Mouse (Mus musculus): Measurements from ENCODE around the gene Ada. TPM values are rescaled to one million over a fixed set of nuclear protein-coding genes. Genes with fewer than 3 reads are reported as not detected.

Ada gene
- polyA plus RNA-seq (2012; rRNA removed), result 414 and 869 TPM in 2 replicates

DNA sequence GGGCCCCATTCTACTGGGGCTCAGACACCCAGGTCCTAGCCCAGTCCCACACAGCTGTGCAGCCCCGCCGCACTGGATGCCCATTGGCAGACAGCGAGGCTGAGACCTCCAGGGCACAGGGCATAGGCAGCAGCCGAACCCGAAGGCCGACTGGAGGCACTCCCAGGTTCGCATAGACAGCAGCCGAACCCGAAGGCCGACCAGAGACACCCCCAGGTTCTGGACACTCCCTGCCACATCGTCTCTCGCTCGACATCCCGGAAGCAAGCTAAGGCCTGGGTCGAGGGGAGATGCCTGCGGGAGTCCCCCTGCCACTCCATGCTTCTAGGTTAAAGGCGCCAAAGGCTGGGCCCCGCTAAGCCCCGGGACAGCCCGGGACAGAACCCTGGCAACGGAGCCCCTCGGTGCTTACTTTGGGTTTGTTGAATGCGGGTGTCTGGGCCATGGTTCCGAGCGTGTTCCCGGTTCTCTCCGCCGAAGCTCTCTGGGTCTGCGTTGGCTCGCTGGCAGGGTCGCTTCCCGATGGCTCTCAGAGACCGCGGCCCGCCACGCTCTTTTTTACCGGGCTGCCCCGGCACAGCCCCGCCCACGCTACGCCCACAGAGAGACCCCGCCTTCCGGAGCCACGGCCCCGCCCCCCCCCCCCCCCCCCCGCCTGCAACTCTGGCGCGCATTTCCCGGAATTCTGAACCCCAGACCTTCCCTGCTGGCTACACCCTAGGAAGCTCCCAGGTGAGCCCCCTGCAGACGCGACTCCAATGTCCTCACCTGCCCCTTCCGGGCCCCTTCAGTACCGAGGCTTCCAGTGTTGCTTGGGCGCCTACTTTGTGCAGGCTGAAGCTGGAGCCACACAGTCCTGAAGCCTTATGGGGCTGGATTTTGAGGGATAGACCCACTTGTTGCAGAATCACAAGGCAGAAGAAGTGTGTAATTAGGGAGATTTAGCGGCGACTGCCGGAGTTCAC, at the start of gene Ada:
TSS of gene Ada (minus strand) at position 593 of the 965 bp plus-strand sequence.
- Histone ChIP-seq H3K27me3 (ENCODE audit: control insufficient read depth, insufficient read depth, low read length) (no peaks in the 10 kb centered on the region), H3K36me3 (ENCODE audit: control insufficient read depth, insufficient read depth, low read length) (no peaks in the 10 kb centered on the region), H3K4me1 (ENCODE audit: control insufficient read depth, insufficient read depth, insufficient read length, low read length) (peaks cover 5% of the 10 kb centered on the region; the same call in 1 of the 2 replicates), H3K27ac (ENCODE audit: insufficient read depth, low read depth, low read length) (no peak within 1 kb of the TSS), H3K4me3 (ENCODE audit: low read depth, low read length) (peak within 1 kb of the TSS; percentile 68)
- TF ChIP-seq CTCF (IDR thresholded peaks at IDR 0.05; ENCODE audit: extremely low read depth, insufficient read length, insufficient replicate concordance, low read depth, low read length), result no peak
- TF ChIP-seq POLR2A (IDR thresholded peaks at IDR 0.05; ENCODE audit: low read depth, low read length), result peak; percentile 45
- 2% methylated on average over 54 of the region's 57 CpGs for WGBS

DNA sequence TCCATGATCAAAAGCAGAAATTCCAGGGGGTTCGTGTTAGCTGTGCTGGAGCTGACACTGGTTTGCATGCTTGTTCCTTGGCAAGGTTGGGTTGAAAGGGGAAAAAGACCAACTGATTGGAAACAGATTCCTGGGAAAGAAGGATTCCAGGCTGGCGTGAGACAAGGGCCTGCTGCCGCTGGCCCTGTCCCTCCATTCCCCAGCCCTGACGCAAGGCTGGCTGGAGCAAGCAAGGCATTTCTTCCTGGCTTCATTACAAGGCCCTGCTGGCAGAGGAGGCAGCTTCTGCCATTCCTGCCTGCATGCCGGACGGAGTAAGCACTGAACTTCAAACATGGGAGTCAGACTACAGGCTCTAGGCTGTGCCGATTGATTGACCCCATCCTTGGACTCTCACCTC, 48.4 kb upstream of the Ada start:
- WGBS, result 72% methylated on average over 7 of the region's 7 CpGs
- no peaks in the 10 kb centered on the region for H3K36me3 ChIP-seq (ENCODE audit: control insufficient read depth, insufficient read depth, low read length)
- no peak for TF ChIP-seq POLR2A (IDR thresholded peaks at IDR 0.05; ENCODE audit: low read depth, low read length)
- no peak for TF ChIP-seq CTCF (IDR thresholded peaks at IDR 0.05; ENCODE audit: extremely low read depth, insufficient read length, insufficient replicate concordance, low read depth, low read length)

DNA sequence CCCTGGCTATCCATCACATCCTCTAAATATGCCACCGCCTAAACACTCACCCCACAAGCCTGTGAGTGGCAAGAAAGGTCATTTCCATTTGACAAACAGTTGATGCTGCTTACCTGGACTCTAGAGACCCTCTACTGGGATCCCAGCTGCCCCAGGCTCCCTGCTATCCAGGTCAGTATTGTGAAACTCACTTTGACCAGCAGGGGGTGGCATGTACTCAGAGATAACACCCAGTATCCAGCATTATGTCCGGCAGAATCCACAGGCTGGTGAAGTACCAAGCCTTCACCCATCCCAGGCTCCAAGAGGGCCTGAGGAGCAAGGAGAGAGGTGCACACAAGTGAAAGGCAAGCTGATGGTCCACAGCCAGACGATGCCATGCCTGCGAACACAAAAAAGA, 38.4 kb upstream of the Ada start:
- Histone ChIP-seq H3K4me1 (ENCODE audit: control insufficient read depth, insufficient read depth, insufficient read length, low read length) (no peaks in the 10 kb centered on the region), H3K27me3 (ENCODE audit: control insufficient read depth, insufficient read depth, low read length) (no peaks in the 10 kb centered on the region), H3K27ac (ENCODE audit: insufficient read depth, low read depth, low read length) (no peak overlapping the region), H3K4me3 (ENCODE audit: low read depth, low read length) (no peak overlapping the region), H3K36me3 (ENCODE audit: control insufficient read depth, insufficient read depth, low read length) (no peaks in the 10 kb centered on the region)
- TF ChIP-seq CTCF (IDR thresholded peaks at IDR 0.05; ENCODE audit: extremely low read depth, insufficient read length, insufficient replicate concordance, low read depth, low read length), result peak; percentile 67; the same call in 1 of the 2 replicates
- TF ChIP-seq POLR2A (IDR thresholded peaks at IDR 0.05; ENCODE audit: low read depth, low read length), result no peak
- WGBS, result 69% methylated on average over 4 of the region's 4 CpGs

More for the DNA sequence above, 48.4 kb upstream of the Ada start:
- H3K4me1 ChIP-seq (ENCODE audit: control insufficient read depth, insufficient read depth, insufficient read length, low read length), result no peaks in the 10 kb centered on the region
- H3K4me3 ChIP-seq (ENCODE audit: low read depth, low read length), result no peak overlapping the region
- H3K27me3 ChIP-seq (ENCODE audit: control insufficient read depth, insufficient read depth, low read length), result 0 out of 2 replicates have a peak, but pooled peaks cover 4% of the 10 kb centered on the region
- no peak overlapping the region for H3K27ac ChIP-seq (ENCODE audit: insufficient read depth, low read depth, low read length)

DNA sequence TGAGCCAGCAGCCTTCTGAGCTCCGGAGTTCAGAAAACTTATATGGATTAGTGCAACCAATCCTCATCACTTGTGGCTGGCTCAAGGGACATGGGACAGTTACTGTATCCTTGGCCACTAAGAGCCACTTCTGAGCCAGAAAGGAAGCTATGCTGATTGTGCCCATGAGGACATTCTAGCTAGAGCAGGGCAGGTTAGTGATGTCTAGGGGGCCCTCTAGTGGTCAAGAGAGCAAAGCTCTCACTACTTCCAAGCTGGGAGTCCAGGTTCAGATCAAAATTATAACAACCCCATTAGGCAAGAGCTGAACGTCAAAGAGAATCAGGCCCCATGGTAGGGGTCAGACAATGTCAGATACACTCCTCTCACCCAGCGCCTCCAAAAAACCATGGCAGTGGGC, 37.7 kb upstream of the Ada start:
- H3K27ac ChIP-seq (ENCODE audit: insufficient read depth, low read depth, low read length), result no peak overlapping the region
- WGBS, result 39% methylated on average over 3 of the region's 3 CpGs
- H3K4me3 ChIP-seq (ENCODE audit: low read depth, low read length), result no peak overlapping the region
- H3K4me1 ChIP-seq (ENCODE audit: control insufficient read depth, insufficient read depth, insufficient read length, low read length), result no peaks in the 10 kb centered on the region
- H3K27me3 ChIP-seq (ENCODE audit: control insufficient read depth, insufficient read depth, low read length), result no peaks in the 10 kb centered on the region
- TF ChIP-seq POLR2A (IDR thresholded peaks at IDR 0.05; ENCODE audit: low read depth, low read length) (no peak), CTCF (IDR thresholded peaks at IDR 0.05; ENCODE audit: extremely low read depth, insufficient read length, insufficient replicate concordance, low read depth, low read length) (peak; percentile 75; the same call in 1 of the 2 replicates)
- no peaks in the 10 kb centered on the region for H3K36me3 ChIP-seq (ENCODE audit: control insufficient read depth, insufficient read depth, low read length)

DNA sequence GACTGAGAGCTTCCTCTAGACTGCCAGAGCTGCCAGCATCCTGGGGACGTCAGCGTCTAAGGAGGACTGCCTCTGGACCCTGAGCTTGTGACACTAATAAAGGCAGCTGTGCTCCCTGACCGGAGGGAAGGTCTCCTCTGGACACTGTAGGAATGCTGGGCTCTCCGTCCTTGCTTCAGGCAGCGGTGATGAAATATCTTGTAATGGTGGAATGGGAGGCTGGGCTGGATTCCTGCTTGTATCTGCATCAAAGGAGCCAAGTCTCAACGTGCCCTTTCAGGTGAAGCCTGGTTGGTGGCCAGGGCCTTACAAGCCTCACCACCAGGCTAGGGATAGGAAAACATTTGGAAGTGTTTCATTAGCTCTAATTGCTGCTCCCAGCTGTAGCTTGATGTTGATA, 37.0 kb upstream of the Ada start:
- no peak overlapping the region for H3K4me3 ChIP-seq (ENCODE audit: low read depth, low read length)
- 87% methylated on average over 6 of the region's 6 CpGs for WGBS
- H3K36me3 ChIP-seq (ENCODE audit: control insufficient read depth, insufficient read depth, low read length), result no peaks in the 10 kb centered on the region
- H3K27ac ChIP-seq (ENCODE audit: insufficient read depth, low read depth, low read length), result no peak overlapping the region
- TF ChIP-seq CTCF (IDR thresholded peaks at IDR 0.05; ENCODE audit: extremely low read depth, insufficient read length, insufficient replicate concordance, low read depth, low read length), result no peak
- no peak for TF ChIP-seq POLR2A (IDR thresholded peaks at IDR 0.05; ENCODE audit: low read depth, low read length)
- H3K27me3 ChIP-seq (ENCODE audit: control insufficient read depth, insufficient read depth, low read length), result no peaks in the 10 kb centered on the region
- no peaks in the 10 kb centered on the region for H3K4me1 ChIP-seq (ENCODE audit: control insufficient read depth, insufficient read depth, insufficient read length, low read length)

DNA sequence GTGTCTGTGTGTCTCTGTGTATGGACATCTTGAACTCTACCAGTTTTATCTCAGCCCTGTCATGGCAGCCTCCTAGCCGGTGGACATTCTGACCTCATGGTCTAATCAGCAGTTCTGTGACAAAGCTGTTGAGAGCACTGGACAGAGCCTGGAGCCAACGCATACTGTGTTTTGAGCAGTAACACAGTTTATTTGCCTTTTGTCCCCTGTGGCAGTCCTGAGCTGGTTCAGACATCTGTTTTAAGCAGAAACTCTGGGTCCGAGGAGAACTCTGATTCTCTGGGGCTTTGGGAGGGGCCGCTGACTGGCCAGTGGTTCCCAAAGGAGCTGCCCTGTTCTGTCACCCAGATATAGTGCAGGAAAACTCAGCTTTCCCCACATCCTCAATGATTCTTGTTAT, 33.9 kb upstream of the Ada start:
- H3K27me3 ChIP-seq (ENCODE audit: control insufficient read depth, insufficient read depth, low read length), result no peaks in the 10 kb centered on the region
- no peaks in the 10 kb centered on the region for H3K36me3 ChIP-seq (ENCODE audit: control insufficient read depth, insufficient read depth, low read length)
- H3K27ac ChIP-seq (ENCODE audit: insufficient read depth, low read depth, low read length), result no peak overlapping the region
- no peaks in the 10 kb centered on the region for H3K4me1 ChIP-seq (ENCODE audit: control insufficient read depth, insufficient read depth, insufficient read length, low read length)
- TF ChIP-seq CTCF (IDR thresholded peaks at IDR 0.05; ENCODE audit: extremely low read depth, insufficient read length, insufficient replicate concordance, low read depth, low read length), result no peak
- no peak for TF ChIP-seq POLR2A (IDR thresholded peaks at IDR 0.05; ENCODE audit: low read depth, low read length)
- 71% methylated on average over 4 of the region's 4 CpGs for WGBS
- H3K4me3 ChIP-seq (ENCODE audit: low read depth, low read length), result no peak overlapping the region

DNA sequence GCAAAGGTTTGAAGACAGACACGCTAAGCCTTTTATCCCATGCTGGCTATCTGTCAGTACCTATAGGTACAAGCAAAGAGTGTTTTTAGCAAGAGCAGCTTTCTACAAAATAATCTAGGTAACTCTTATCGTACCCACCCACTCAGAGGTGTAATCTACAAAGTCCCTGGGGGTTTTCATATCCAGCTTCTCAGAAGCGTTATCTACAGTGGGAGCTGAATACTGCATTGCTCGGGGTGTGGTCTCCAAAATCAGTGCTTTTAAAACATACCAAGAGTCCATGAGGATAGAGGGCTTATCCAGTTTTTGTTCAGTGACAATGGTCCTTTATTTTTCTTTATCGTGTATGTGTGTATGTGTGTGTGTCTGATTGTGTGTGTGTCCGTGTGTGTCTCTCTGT, 33.3 kb upstream of the Ada start:
- TF ChIP-seq CTCF (IDR thresholded peaks at IDR 0.05; ENCODE audit: extremely low read depth, insufficient read length, insufficient replicate concordance, low read depth, low read length) (no peak), POLR2A (IDR thresholded peaks at IDR 0.05; ENCODE audit: low read depth, low read length) (no peak)
- Histone ChIP-seq H3K4me1 (ENCODE audit: control insufficient read depth, insufficient read depth, insufficient read length, low read length) (no peaks in the 10 kb centered on the region), H3K36me3 (ENCODE audit: control insufficient read depth, insufficient read depth, low read length) (no peaks in the 10 kb centered on the region), H3K27me3 (ENCODE audit: control insufficient read depth, insufficient read depth, low read length) (no peaks in the 10 kb centered on the region), H3K4me3 (ENCODE audit: low read depth, low read length) (no peak overlapping the region), H3K27ac (ENCODE audit: insufficient read depth, low read depth, low read length) (no peak overlapping the region)
- WGBS, result 82% methylated on average over 6 of the region's 6 CpGs
